Mouse (Mus musculus): ENCODE results near the gene Mrc2. TPM values are rescaled to one million over a fixed set of nuclear protein-coding genes. Genes with fewer than 3 reads are reported as not detected.

The Mrc2 gene
- polyA plus RNA-seq, 1 experiment from 2014 or later: 7.0 TPM

GRCm38 (mm10) chr11:105270155-105270554 lies 22.3 kb upstream of the Mrc2 start:
- ATAC-seq (ENCODE audit: low FRiP score) (no peak), DNase-seq (ENCODE audit: low spot score, missing footprints) (peak; percentile 96)
- Histone ChIP-seq H3K9me3 (ENCODE audit: control insufficient read depth, low read length) (no peaks in the 10 kb centered on the region), H3K27me3 (ENCODE audit: control insufficient read depth, insufficient read depth, low read length) (no peaks in the 10 kb centered on the region), H3K36me3 (ENCODE audit: control insufficient read depth, insufficient read depth, low read length) (peaks cover 2% of the 10 kb centered on the region), H3K4me1 (ENCODE audit: control insufficient read depth, insufficient read depth, low read length) (no peaks in the 10 kb centered on the region), H3K9ac (ENCODE audit: low read length) (no peak overlapping the region), H3K27ac (ENCODE audit: low read depth, low read length) (no peak overlapping the region), H3K4me3 (ENCODE audit: low read depth, low read length) (no peak overlapping the region), H3K4me2 (no peak overlapping the region)
- 16% methylated on average over 2 of the region's 2 CpGs for WGBS

DNA sequence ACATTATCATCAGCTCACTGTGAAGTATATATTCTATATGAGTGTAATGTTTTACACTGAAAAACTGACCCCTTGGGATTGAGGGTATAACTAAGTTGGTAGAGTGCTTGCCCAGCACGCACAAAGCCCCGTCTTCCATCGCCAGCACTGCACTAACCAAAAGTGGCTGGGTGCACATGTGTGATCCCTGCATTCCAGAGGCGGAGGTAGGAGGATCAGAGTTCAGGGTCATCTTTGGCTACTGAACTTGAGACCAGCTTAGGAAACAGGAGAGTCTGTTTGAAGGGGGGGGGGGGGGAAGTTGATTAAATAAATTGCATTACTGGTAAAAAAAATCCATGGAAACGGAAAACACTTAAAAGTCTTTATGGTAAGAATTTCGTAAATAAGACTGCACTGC lies 12.0 kb upstream of the Mrc2 start:
- no peak overlapping the region for H3K9ac ChIP-seq (ENCODE audit: low read length)
- no peak for ATAC-seq (ENCODE audit: low FRiP score)
- no peaks in the 10 kb centered on the region for H3K27me3 ChIP-seq (ENCODE audit: control insufficient read depth, insufficient read depth, low read length)
- H3K4me2 ChIP-seq: no peak overlapping the region
- WGBS: 88% methylated on average over 6 of the region's 6 CpGs
- no peak overlapping the region for H3K4me3 ChIP-seq (ENCODE audit: low read depth, low read length)
- H3K9me3 ChIP-seq (ENCODE audit: control insufficient read depth, low read length): no peaks in the 10 kb centered on the region
- peaks cover 5% of the 10 kb centered on the region; the same call in 1 of the 2 replicates for H3K36me3 ChIP-seq (ENCODE audit: control insufficient read depth, insufficient read depth, low read length)
- no peak for DNase-seq (ENCODE audit: low spot score, missing footprints)
- H3K4me1 ChIP-seq (ENCODE audit: control insufficient read depth, insufficient read depth, low read length): no peaks in the 10 kb centered on the region
- no peak overlapping the region for H3K27ac ChIP-seq (ENCODE audit: low read depth, low read length)

GRCm38 (mm10) chr11:105281291-105281690 lies 11.2 kb upstream of the Mrc2 start:
- no peak overlapping the region for H3K4me2 ChIP-seq
- DNase-seq (ENCODE audit: low spot score, missing footprints): no peak
- no peaks in the 10 kb centered on the region for H3K9me3 ChIP-seq (ENCODE audit: control insufficient read depth, low read length)
- H3K4me1 ChIP-seq (ENCODE audit: control insufficient read depth, insufficient read depth, low read length): no peaks in the 10 kb centered on the region
- no peaks in the 10 kb centered on the region for H3K27me3 ChIP-seq (ENCODE audit: control insufficient read depth, insufficient read depth, low read length)
- peaks cover 2% of the 10 kb centered on the region; the same call in 1 of the 2 replicates for H3K36me3 ChIP-seq (ENCODE audit: control insufficient read depth, insufficient read depth, low read length)
- 88% methylated on average over 7 of the region's 7 CpGs for WGBS
- H3K9ac ChIP-seq (ENCODE audit: low read length): no peak overlapping the region
- ATAC-seq (ENCODE audit: low FRiP score): no peak
- H3K4me3 ChIP-seq (ENCODE audit: low read depth, low read length): no peak overlapping the region
- H3K27ac ChIP-seq (ENCODE audit: low read depth, low read length): no peak overlapping the region

DNA sequence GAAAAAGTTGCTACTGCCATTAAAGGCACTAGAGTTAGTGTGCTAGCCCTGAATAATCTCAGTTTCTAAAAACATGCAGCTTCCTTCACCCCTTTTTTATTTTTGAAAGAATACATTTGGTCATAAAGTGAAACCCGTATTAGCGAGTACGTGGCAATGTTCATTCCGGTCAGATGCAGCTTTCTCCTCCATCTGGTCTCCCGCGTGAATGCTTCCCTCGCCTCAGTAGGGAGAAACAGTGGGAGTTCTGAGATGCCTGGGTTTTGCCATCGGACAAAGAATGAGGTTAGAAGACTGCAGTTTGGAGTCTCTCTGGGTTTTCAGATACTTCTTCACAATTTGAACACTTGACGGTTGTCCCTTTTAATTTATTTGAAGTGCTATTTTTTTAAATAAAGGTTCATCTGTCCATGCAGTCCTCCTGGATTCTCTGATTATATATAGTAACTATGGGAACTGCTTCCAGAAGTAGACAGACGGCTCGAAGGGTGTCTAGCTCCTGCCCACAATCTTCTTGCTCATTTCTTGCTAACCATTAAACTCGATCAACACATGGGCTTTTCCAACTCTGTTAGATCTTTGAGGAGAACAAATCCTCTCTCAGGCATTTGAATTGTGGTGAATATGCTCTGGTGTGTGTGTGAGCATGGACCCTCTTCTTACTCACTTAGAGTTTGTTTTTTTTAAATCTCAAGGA lies 10.5 kb upstream of the Mrc2 start:
- peaks cover 2% of the 10 kb centered on the region; the same call in 1 of the 2 replicates for H3K36me3 ChIP-seq (ENCODE audit: control insufficient read depth, insufficient read depth, low read length)
- 78% methylated on average over 12 of the region's 12 CpGs for WGBS
- no peaks in the 10 kb centered on the region for H3K27me3 ChIP-seq (ENCODE audit: control insufficient read depth, insufficient read depth, low read length)

DNA sequence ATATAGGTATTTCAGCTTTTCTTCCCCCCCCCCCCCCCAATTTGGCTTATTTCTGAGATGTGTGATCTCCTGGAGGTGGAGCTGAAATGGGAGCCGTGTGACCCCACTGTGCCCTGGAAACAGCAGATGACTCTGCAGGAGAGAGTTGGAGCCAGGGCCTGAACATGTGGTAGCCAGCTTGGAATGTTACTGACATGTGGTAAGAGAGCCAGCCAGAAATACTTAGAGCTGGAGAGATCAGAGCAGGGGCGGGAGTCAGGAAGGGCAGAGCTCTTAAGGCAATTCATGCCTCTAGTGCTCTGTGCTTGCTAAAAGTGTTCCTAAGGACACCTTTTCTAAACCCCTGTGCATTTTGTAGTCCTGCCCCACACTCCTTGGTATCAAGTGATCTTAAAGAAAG lies 10.0 kb upstream of the Mrc2 start:
- no peak for ATAC-seq (ENCODE audit: low FRiP score)
- no peak for DNase-seq (ENCODE audit: low spot score, missing footprints)
- 49% methylated on average over 2 of the region's 2 CpGs for WGBS
- Histone ChIP-seq H3K9me3 (ENCODE audit: control insufficient read depth, low read length) (no peaks in the 10 kb centered on the region), H3K4me3 (ENCODE audit: low read depth, low read length) (no peak overlapping the region), H3K27ac (ENCODE audit: low read depth, low read length) (no peak overlapping the region), H3K36me3 (ENCODE audit: control insufficient read depth, insufficient read depth, low read length) (0 out of 2 replicates have a peak, but pooled peaks cover 2% of the 10 kb centered on the region), H3K4me2 (no peak overlapping the region), H3K9ac (ENCODE audit: low read length) (no peak overlapping the region), H3K4me1 (ENCODE audit: control insufficient read depth, insufficient read depth, low read length) (no peaks in the 10 kb centered on the region), H3K27me3 (ENCODE audit: control insufficient read depth, insufficient read depth, low read length) (no peaks in the 10 kb centered on the region)

More for the DNA sequence above, 10.5 kb upstream of the Mrc2 start:
- ATAC-seq (ENCODE audit: low FRiP score): no peak
- Histone ChIP-seq H3K4me1 (ENCODE audit: control insufficient read depth, insufficient read depth, low read length) (no peaks in the 10 kb centered on the region), H3K9ac (ENCODE audit: low read length) (no peak overlapping the region), H3K9me3 (ENCODE audit: control insufficient read depth, low read length) (no peaks in the 10 kb centered on the region), H3K27ac (ENCODE audit: low read depth, low read length) (no peak overlapping the region), H3K4me2 (no peak overlapping the region), H3K4me3 (ENCODE audit: low read depth, low read length) (no peak overlapping the region)
- DNase-seq (ENCODE audit: low spot score, missing footprints): no peak

- no peaks in the 10 kb centered on the region for H3K4me1 ChIP-seq (ENCODE audit: control insufficient read depth, insufficient read depth, low read length)
- H3K36me3 ChIP-seq (ENCODE audit: control insufficient read depth, insufficient read depth, low read length): 0 out of 2 replicates have a peak, but pooled peaks cover 2% of the 10 kb centered on the region
- H3K4me2 ChIP-seq: no peak overlapping the region
- no peak for DNase-seq (ENCODE audit: low spot score, missing footprints)
- ATAC-seq (ENCODE audit: low FRiP score): no peak
- H3K9me3 ChIP-seq (ENCODE audit: control insufficient read depth, low read length): no peaks in the 10 kb centered on the region
- H3K9ac ChIP-seq (ENCODE audit: low read length): no peak overlapping the region
- H3K27me3 ChIP-seq (ENCODE audit: control insufficient read depth, insufficient read depth, low read length): no peaks in the 10 kb centered on the region
- WGBS: 95% methylated on average over 9 of the region's 9 CpGs
- H3K4me3 ChIP-seq (ENCODE audit: low read depth, low read length): no peak overlapping the region
- H3K27ac ChIP-seq (ENCODE audit: low read depth, low read length): no peak overlapping the region
Measured at GRCm38 (mm10) chr11:105283016-105283415, 9.4 kb upstream of the Mrc2 start.

- ATAC-seq (ENCODE audit: low FRiP score): no peak
Measured at GRCm38 (mm10) chr11:105285720-105286119, 6.7 kb upstream of the Mrc2 start.

GRCm38 (mm10) chr11:105289403-105289802 lies 3.0 kb upstream of the Mrc2 start:
- no peak overlapping the region for H3K27ac ChIP-seq (ENCODE audit: low read depth, low read length)
- H3K4me1 ChIP-seq (ENCODE audit: control insufficient read depth, insufficient read depth, low read length): peaks cover 20% of the 10 kb centered on the region
- ATAC-seq (ENCODE audit: low FRiP score) (no peak), DNase-seq (ENCODE audit: low spot score, missing footprints) (no peak)
- no peaks in the 10 kb centered on the region for H3K27me3 ChIP-seq (ENCODE audit: control insufficient read depth, insufficient read depth, low read length)
- WGBS: 63% methylated on average over 3 of the region's 3 CpGs
- no peaks in the 10 kb centered on the region for H3K36me3 ChIP-seq (ENCODE audit: control insufficient read depth, insufficient read depth, low read length)
- H3K4me3 ChIP-seq (ENCODE audit: low read depth, low read length): no peak overlapping the region
- H3K9me3 ChIP-seq (ENCODE audit: control insufficient read depth, low read length): no peaks in the 10 kb centered on the region
- H3K9ac ChIP-seq (ENCODE audit: low read length): no peak overlapping the region
- H3K4me2 ChIP-seq: no peak overlapping the region

More at GRCm38 (mm10) chr11:105285720-105286119, 6.7 kb upstream of the Mrc2 start:
- no peaks in the 10 kb centered on the region for H3K4me1 ChIP-seq (ENCODE audit: control insufficient read depth, insufficient read depth, low read length)
- H3K9me3 ChIP-seq (ENCODE audit: control insufficient read depth, low read length): no peaks in the 10 kb centered on the region
- H3K9ac ChIP-seq (ENCODE audit: low read length): no peak overlapping the region
- WGBS: 48% methylated on average over 3 of the region's 3 CpGs
- no peak for DNase-seq (ENCODE audit: low spot score, missing footprints)
- no peak overlapping the region for H3K4me3 ChIP-seq (ENCODE audit: low read depth, low read length)
- no peak overlapping the region for H3K27ac ChIP-seq (ENCODE audit: low read depth, low read length)
- H3K27me3 ChIP-seq (ENCODE audit: control insufficient read depth, insufficient read depth, low read length): no peaks in the 10 kb centered on the region
- no peak overlapping the region for H3K4me2 ChIP-seq
- H3K36me3 ChIP-seq (ENCODE audit: control insufficient read depth, insufficient read depth, low read length): 0 out of 2 replicates have a peak, but pooled peaks cover 2% of the 10 kb centered on the region

GRCm38 (mm10) chr11:105291681-105292123 lies 741 bp upstream of the Mrc2 start:
- Histone ChIP-seq H3K4me3 (ENCODE audit: low read depth, low read length) (peak overlapping the region; percentile 54), H3K36me3 (ENCODE audit: control insufficient read depth, insufficient read depth, low read length) (no peaks in the 10 kb centered on the region), H3K9me3 (ENCODE audit: control insufficient read depth, low read length) (no peaks in the 10 kb centered on the region), H3K4me1 (ENCODE audit: control insufficient read depth, insufficient read depth, low read length) (peaks cover 22% of the 10 kb centered on the region), H3K27me3 (ENCODE audit: control insufficient read depth, insufficient read depth, low read length) (no peaks in the 10 kb centered on the region), H3K4me2 (peak overlapping the region; percentile 76), H3K9ac (ENCODE audit: low read length) (peak overlapping the region; percentile 77), H3K27ac (ENCODE audit: low read depth, low read length) (peak overlapping the region; percentile 81)
- 1% methylated on average over 10 of the region's 10 CpGs for WGBS
- no peak for ATAC-seq (ENCODE audit: low FRiP score)
- DNase-seq (ENCODE audit: low spot score, missing footprints): no peak

Data from midbrain, embryonic 11.5 days (tissue).